Mouse (Mus musculus) hindbrain, postnatal 0 days (tissue): ENCODE results near the gene Zfyve1. TPM values are rescaled to one million over a fixed set of nuclear protein-coding genes. Genes with fewer than 3 reads are reported as not detected.
"Not testable (repeated sequence)": the region's sequence is repeated elsewhere in the genome, so short reads cannot be mapped to it uniquely, and the experiment has no call there.

Experiments
- ATAC-seq: fragments of 200-750 bp; cut with Nextera tagmentation; 2 replicates; pipeline ENCODE4 v1.8.0; 2017; ENCODE audit warnings: mild to moderate bottlenecking, moderate TSS enrichment, moderate library complexity
- DNase-seq: peaks from one replicate; pipeline ENCODE4 v3.0.0-alpha.2; 2015; ENCODE audit warnings: low spot score
- H3K27ac ChIP-seq: fragments of 300-500 bp; sonication (generic); 2 replicates; pipeline ENCODE4 v1.5.1; 2014; ENCODE audit warnings: mild to moderate bottlenecking
- H3K27me3 ChIP-seq: fragments of 300-500 bp; sonication (generic); 2 replicates; pipeline ENCODE4 v1.6.1; 2014; ENCODE audit warnings: low read length, mixed read lengths; ENCODE audit not compliant: insufficient read depth
- H3K36me3 ChIP-seq: fragments of 300-500 bp; sonication (generic); 2 replicates; pipeline ENCODE4 v1.6.1; 2014; ENCODE audit warnings: low read length, mixed read lengths; ENCODE audit not compliant: insufficient read depth
- H3K4me1 ChIP-seq: fragments of 300-500 bp; sonication (generic); 2 replicates; pipeline ENCODE4 v1.6.1; 2014; ENCODE audit warnings: antibody characterized with exemption, low read length, mixed read lengths; ENCODE audit not compliant: insufficient read depth
- H3K4me2 ChIP-seq: fragments of 300-500 bp; sonication (generic); 2 replicates; pipeline ENCODE4 v1.6.1; 2014; ENCODE audit warnings: low read depth, mild to moderate bottlenecking, low read length, moderate library complexity, mixed read lengths
- H3K4me3 ChIP-seq: fragments of 300-500 bp; sonication (generic); 2 replicates; pipeline ENCODE4 v1.5.1; 2014; ENCODE audit warnings: low read length
- H3K9ac ChIP-seq: fragments of 300-500 bp; sonication (generic); replicated peaks from 2 replicates; pipeline ENCODE4 v1.6.1; 2014; ENCODE audit warnings: mild to moderate bottlenecking, low read length, moderate library complexity, mixed read lengths
- H3K9me3 ChIP-seq: fragments of 300-500 bp; sonication (generic); 2 replicates; pipeline ENCODE4 v1.6.1; 2016; ENCODE audit warnings: low read length, mixed read lengths
- CTCF ChIP-seq: IDR thresholded peaks from 2 replicates; pipeline ENCODE4 v1.5.1; 2016; ENCODE audit warnings: antibody characterized with exemption, control low read depth, low read depth
- WGBS: fragments of 180-500 bp; shearing (Covaris S2); extraction: QIAGEN DNeasy Blood & Tissue Kit; methylation state at CpG from one replicate; pipeline ENCODE4 v1.1.7; 2014; 5-methylcytosine and 5-hydroxymethylcytosine counted together
- polyA plus RNA-seq: library from polyadenylated mRNA; unstranded; fragments of >200 nt; fragmentation: Nextera tagmentation; extraction: Ambion mirVana; gene quantifications from 2 replicates; pipeline ENCODE4 v1.2.1, GENCODE M21; 2015
- total RNA-seq: library from RNA; depleted of rRNA; stranded (reverse); fragments of >200 nt; gene quantifications from 2 replicates; pipeline ENCODE4 v1.2.3, GENCODE M21; 2014

Gene Zfyve1
- total and polyA plus RNA-seq, 2 experiments from 2014 or later = 14.8 to 36.5 TPM

DNA sequence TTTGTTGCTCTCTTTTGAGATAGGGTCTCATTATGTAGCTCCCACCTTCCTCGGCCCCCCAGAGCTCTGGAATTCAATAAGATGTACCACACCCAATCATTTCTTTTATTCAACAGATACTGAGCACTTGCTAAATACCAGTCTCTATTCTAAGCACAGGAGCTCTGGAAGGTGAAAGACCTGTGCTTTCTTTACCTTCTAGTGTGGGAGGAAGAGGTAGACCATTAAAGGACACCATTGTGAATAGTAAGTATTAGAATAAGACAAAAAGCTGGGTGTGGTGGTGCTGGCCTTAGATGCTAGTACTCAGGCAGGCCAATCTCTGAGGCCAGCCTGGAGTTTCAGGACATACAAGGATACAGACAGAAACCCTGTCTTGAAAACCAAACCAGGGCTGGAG is 27.3 kb upstream of the Zfyve1 start:
- Histone ChIP-seq H3K9ac (no peak overlapping the region), H3K4me3 (no peak overlapping the region), H3K9me3 (no peaks in the 10 kb centered on the region), H3K27ac (no peak overlapping the region), H3K4me2 (no peak overlapping the region), H3K36me3 (no peaks in the 10 kb centered on the region), H3K4me1 (no peaks in the 10 kb centered on the region), H3K27me3 (no peaks in the 10 kb centered on the region)
- DNase-seq = no peak
- ATAC-seq = no peak
- no peak for TF ChIP-seq CTCF
- WGBS = 89% methylated on average over 1 of the region's 1 CpGs

DNA sequence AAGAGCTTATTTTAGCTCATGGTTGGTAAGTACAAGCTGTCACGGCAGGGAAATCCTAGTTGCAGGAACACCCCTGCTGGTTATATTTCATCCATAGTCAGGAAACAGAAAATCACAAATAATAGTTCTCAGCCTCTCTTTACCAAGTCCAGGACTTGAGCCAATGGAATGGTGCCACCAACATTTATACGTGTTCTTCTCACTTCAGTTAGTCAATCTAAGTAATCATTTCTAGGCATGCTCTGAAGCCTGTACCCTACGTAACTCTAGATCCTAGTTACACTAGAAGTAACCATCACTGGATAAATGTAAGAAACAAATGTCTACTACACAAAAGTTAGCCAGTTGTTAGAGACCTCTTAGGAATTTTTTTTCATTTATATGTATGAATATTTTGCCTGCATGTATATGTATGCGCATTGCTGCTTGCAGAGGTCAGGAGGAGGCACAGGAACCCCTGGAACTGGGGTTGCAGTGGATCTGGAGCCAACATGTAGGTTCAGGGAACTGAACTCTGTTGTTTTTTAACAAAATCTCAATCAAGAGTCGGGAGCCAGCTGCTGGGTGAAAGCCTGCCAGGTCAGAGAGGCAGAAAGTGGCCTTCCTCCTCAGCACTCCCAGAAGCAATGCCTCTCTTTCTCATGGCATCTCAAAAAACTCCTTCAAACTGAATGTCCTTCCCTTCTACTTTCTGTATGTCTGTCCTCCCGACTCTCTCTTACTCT is 25.2 kb upstream of the Zfyve1 start:
- no peak for DNase-seq
- no peak for TF ChIP-seq CTCF
- Histone ChIP-seq H3K4me2 (no peak overlapping the region), H3K27ac (no peak overlapping the region), H3K9ac (no peak overlapping the region), H3K4me1 (no peaks in the 10 kb centered on the region), H3K36me3 (no peaks in the 10 kb centered on the region), H3K27me3 (no peaks in the 10 kb centered on the region), H3K9me3 (no peaks in the 10 kb centered on the region), H3K4me3 (no peak overlapping the region)
- no peak for ATAC-seq
- WGBS = 80% methylated on average over 6 of the region's 6 CpGs

DNA sequence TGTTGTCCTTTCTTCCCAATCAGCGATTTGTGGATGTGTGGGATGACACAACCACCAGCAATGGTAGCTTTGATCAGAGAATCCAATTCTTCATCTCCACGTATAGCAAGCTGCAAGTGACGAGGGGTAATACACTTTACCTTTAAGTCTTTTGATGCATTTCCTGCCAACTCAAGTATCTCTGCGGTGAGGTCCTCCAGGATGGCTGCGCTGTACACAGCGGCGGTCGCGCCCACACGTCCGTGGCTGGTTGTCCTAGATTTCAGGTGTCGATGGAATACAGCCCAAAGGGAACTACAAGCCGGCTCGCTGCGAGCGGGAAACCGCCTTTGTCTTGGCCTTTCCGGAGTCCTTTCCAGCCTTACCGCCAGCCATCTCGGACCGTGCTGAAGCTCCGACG is 23.7 kb upstream of the Zfyve1 start:
- H3K36me3 ChIP-seq, DNase-seq, H3K4me2 ChIP-seq, H3K9me3 ChIP-seq, H3K9ac ChIP-seq, H3K27me3 ChIP-seq, H3K27ac ChIP-seq, H3K4me3 ChIP-seq, H3K4me1 ChIP-seq, ATAC-seq: not testable (repeated sequence)
- WGBS = 65% methylated on average over 23 of the region's 23 CpGs

DNA sequence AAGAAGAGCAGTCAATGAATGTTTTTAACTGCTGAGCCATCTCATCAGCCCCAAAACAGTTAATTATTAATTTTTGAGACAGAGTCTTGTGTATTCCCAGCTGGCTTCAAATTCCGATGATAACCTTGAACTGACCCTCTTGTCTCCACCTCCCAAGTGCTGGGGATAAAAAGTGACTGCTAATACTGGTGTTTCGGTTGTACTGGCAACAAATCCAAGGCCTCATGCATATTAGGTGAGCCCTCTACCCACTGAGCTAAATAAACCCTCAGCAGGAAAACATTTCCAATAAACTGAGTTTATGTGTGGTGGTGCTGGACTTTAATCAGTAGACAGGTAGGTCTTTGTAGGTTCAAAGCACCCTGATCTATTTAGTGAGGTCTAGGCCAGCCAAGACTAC is 22.0 kb upstream of the Zfyve1 start:
- no peaks in the 10 kb centered on the region for H3K9me3 ChIP-seq
- no peak overlapping the region for H3K4me2 ChIP-seq
- TF ChIP-seq CTCF = no peak
- no peaks in the 10 kb centered on the region for H3K4me1 ChIP-seq
- no peak overlapping the region for H3K9ac ChIP-seq
- no peaks in the 10 kb centered on the region for H3K27me3 ChIP-seq
- H3K27ac ChIP-seq = no peak overlapping the region
- ATAC-seq = no peak
- H3K36me3 ChIP-seq = no peaks in the 10 kb centered on the region
- no peak overlapping the region for H3K4me3 ChIP-seq
- 65% methylated on average over 2 of the region's 2 CpGs for WGBS
- DNase-seq = no peak

DNA sequence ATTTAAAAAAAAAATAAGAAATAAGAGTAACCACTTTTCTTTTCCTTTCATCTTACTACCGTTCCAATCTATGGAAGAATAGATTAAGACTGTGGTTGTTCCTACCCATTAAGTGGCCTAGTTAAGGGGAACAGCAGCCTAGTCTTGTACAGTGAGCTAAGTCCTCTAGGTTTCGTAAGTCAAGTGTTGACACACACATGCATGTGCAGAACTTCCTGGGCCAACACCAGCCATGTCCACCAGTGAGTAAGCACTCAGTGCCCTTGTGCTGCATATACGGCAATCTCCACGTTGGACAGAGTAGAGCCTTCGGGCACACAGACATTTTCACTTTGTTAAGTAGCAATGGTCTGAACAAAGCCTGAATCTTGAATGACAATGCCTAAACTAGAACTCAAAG is 20.2 kb upstream of the Zfyve1 start:
- ATAC-seq = no peak

DNA sequence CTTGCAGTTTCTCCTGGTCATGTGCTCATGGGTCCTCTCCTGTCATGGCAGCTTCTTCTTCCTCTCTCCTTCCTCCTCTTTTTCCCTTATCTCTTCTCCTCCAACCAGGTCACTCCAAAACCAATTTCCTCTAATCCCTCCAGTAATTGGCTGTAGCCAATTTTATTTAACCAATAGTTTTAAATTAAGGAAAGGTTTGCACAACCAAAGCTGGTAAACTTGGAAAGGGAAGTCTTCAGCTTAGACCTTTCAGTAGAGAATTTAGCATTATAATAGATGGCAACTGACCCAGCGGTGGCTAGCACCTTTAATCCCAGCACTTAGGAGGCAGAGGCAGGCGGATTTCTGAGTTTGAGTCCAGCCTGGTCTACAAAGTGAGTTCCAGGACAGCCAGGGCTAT is 9.4 kb upstream of the Zfyve1 start:
- ATAC-seq, H3K9me3 ChIP-seq, H3K4me1 ChIP-seq, H3K27ac ChIP-seq, H3K4me2 ChIP-seq, DNase-seq, H3K27me3 ChIP-seq, H3K9ac ChIP-seq, H3K36me3 ChIP-seq, H3K4me3 ChIP-seq: not testable (repeated sequence)
- 96% methylated on average over 2 of the region's 2 CpGs for WGBS

More for the DNA sequence above, 20.2 kb upstream of the Zfyve1 start:
- no peak for DNase-seq
- WGBS = 93% methylated on average over 5 of the region's 5 CpGs
- H3K9ac ChIP-seq = no peak overlapping the region
- no peak overlapping the region for H3K4me2 ChIP-seq
- no peaks in the 10 kb centered on the region for H3K4me1 ChIP-seq
- H3K27ac ChIP-seq = no peak overlapping the region
- TF ChIP-seq CTCF = no peak
- H3K27me3 ChIP-seq = no peaks in the 10 kb centered on the region
- H3K4me3 ChIP-seq = no peak overlapping the region
- no peaks in the 10 kb centered on the region for H3K36me3 ChIP-seq
- H3K9me3 ChIP-seq = no peaks in the 10 kb centered on the region

DNA sequence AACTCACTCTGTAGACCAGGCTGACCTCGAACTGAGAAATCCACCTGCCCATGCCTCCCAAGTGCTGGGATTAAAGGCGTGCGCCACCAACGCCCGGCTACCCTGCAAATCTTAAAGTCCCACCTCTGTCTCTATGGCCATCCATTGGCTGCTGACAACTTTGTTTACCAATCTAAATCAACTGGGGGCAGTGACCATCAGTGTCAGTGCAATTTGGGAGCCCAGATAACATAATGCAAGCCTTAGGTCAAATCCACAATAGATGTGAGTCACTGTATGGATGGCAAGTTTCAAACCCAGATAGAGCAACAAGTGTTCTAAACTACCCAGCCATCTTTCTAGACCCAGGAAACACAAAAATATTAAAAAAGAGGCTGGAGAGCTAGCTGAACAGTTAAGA is 5.3 kb upstream of the Zfyve1 start:
- Histone ChIP-seq H3K4me2 (no peak overlapping the region), H3K36me3 (no peaks in the 10 kb centered on the region), H3K9me3 (no peaks in the 10 kb centered on the region), H3K9ac (no peak overlapping the region), H3K4me1 (no peaks in the 10 kb centered on the region), H3K27ac (no peak overlapping the region), H3K4me3 (no peak overlapping the region), H3K27me3 (no peaks in the 10 kb centered on the region)
- DNase-seq = no peak
- ATAC-seq = no peak
- 97% methylated on average over 5 of the region's 5 CpGs for WGBS
- no peak for TF ChIP-seq CTCF
